In genomic region chr11:61486458-61487219, GRCm38 (mm10) we compare ENCODE assay signal across 9 mouse cellular contexts. TPM values are rescaled to one million over a fixed set of nuclear protein-coding genes. Genes with fewer than 3 reads are reported as not detected.
DNase-seq lines count a peak whose midpoint lies in the region; ATAC-seq and TF ChIP-seq lines count a peak whose summit lies in the region.
"Had no signal": no experiment of that assay in that cellular context is flagged by ENCODE, and none has a peak within 500 bp of the region (broad histone marks: within the 10 kb centered on the region; RNA-seq: fewer than 3 reads in every experiment).

No protein-coding gene starts in this region.

- TF ChIP-seq CTCF in midbrain, postnatal 0 days (IDR thresholded peaks at IDR 0.05): no peak

- H3K27me3 ChIP-seq in heart, embryonic 14.5 days (ENCODE audit: control insufficient read depth, insufficient read depth, low read length): no peaks in the 10 kb centered on the region
- no peaks in the 10 kb centered on the region for H3K27me3 ChIP-seq in midbrain, embryonic 11.5 days (ENCODE audit: control insufficient read depth, insufficient read depth, low read length)
- no peaks in the 10 kb centered on the region for H3K27me3 ChIP-seq in midbrain, postnatal 0 days (ENCODE audit: insufficient read depth, low read length)
- H3K27me3 ChIP-seq in intestine, embryonic 16.5 days (replicated peaks; ENCODE audit: control insufficient read depth, insufficient read depth, low read length): no peaks in the 10 kb centered on the region
- no peaks in the 10 kb centered on the region for H3K27me3 ChIP-seq in stomach, embryonic 16.5 days (ENCODE audit: control insufficient read depth, insufficient read depth, low read length)

- peak overlapping the region in 1 of 2 experiments; percentile 86; a peak in 3 of 4 replicates for H3K27ac ChIP-seq in heart, embryonic 14.5 days (replicated peaks in 1 of 2; ENCODE audit: control insufficient read depth in 1 of 2, insufficient read depth in 1 of 2, low read depth in 2 of 2, low read length in 2 of 2)
- H3K27ac ChIP-seq in midbrain, embryonic 11.5 days (ENCODE audit: low read depth, low read length): no peak overlapping the region
- no peak overlapping the region for H3K27ac ChIP-seq in midbrain, postnatal 0 days (ENCODE audit: low read depth, low read length)
- H3K27ac ChIP-seq in intestine, embryonic 16.5 days (ENCODE audit: low read length): peak overlapping the region; percentile 97
- H3K27ac ChIP-seq in stomach, embryonic 16.5 days (ENCODE audit: low read length): peak overlapping the region; percentile 99

- WGBS in heart, embryonic 14.5 days: 87% methylated on average over 14 of the region's 14 CpGs
- 92% methylated on average over 14 of the region's 14 CpGs for WGBS in midbrain, embryonic 11.5 days
- WGBS in midbrain, postnatal 0 days: 89% methylated on average over 14 of the region's 14 CpGs
- 78% methylated on average over 14 of the region's 14 CpGs for WGBS in intestine, embryonic 16.5 days
- WGBS in stomach, embryonic 16.5 days: 75% methylated on average over 14 of the region's 14 CpGs

- no peak for DNase-seq in heart, adult 9 months (ENCODE audit: low spot score in 2 of 2)
- DNase-seq in midbrain, embryonic 11.5 days (ENCODE audit: low spot score, missing footprints): peak; percentile 8
- no peak for DNase-seq in midbrain, postnatal 0 days (ENCODE audit: low spot score)
- DNase-seq in T-cell, adult 2 months (ENCODE audit: low spot score): no peak
- DNase-seq in left cerebral cortex, postnatal 14 days (ENCODE audit: low spot score in 2 of 2): no peak
- DNase-seq: thymus, adult 2 months had no signal

- H3K4me2 ChIP-seq in heart, embryonic 14.5 days (ENCODE audit: low read length): peak overlapping the region; percentile 56
- H3K4me2 ChIP-seq in midbrain, embryonic 11.5 days: peak overlapping the region; percentile 22; the same call in 1 of the 2 replicates
- no peak overlapping the region for H3K4me2 ChIP-seq in midbrain, postnatal 0 days (ENCODE audit: low read depth, low read length, poor library complexity, severe bottlenecking)
- peak overlapping the region; percentile 55 for H3K4me2 ChIP-seq in intestine, embryonic 16.5 days (ENCODE audit: low read depth, low read length)
- H3K4me2 ChIP-seq in stomach, embryonic 16.5 days (ENCODE audit: low read depth, low read length): peak overlapping the region; percentile 60

- H3K4me1 ChIP-seq in heart, embryonic 14.5 days (ENCODE audit: control insufficient read depth in 2 of 2, insufficient read depth in 2 of 2, low read length in 2 of 2): peaks cover 25 to 26% of the 10 kb centered on the region in 2 experiments; a peak in 3 of 4 replicates
- peaks cover 18% of the 10 kb centered on the region for H3K4me1 ChIP-seq in midbrain, embryonic 11.5 days (ENCODE audit: control insufficient read depth, insufficient read depth, low read length)
- H3K4me1 ChIP-seq in midbrain, postnatal 0 days (ENCODE audit: insufficient read depth, low read length): peaks cover 4% of the 10 kb centered on the region; the same call in 1 of the 2 replicates
- H3K4me1 ChIP-seq in intestine, embryonic 16.5 days (ENCODE audit: control insufficient read depth, insufficient read depth, low read length): peaks cover 23% of the 10 kb centered on the region
- H3K4me1 ChIP-seq in stomach, embryonic 16.5 days (ENCODE audit: control insufficient read depth, insufficient read depth, low read length): peaks cover 24% of the 10 kb centered on the region

- peaks cover 40% of the 10 kb centered on the region for H3K36me3 ChIP-seq in heart, embryonic 14.5 days (ENCODE audit: control insufficient read depth, insufficient read depth, low read length)
- H3K36me3 ChIP-seq in midbrain, embryonic 11.5 days (ENCODE audit: control insufficient read depth, insufficient read depth, low read length): peaks cover 26% of the 10 kb centered on the region
- peaks cover 36% of the 10 kb centered on the region for H3K36me3 ChIP-seq in midbrain, postnatal 0 days (ENCODE audit: insufficient read depth, low read length)
- H3K36me3 ChIP-seq in intestine, embryonic 16.5 days (ENCODE audit: control insufficient read depth, insufficient read depth, low read length): peaks cover 14% of the 10 kb centered on the region
- peaks cover 27% of the 10 kb centered on the region for H3K36me3 ChIP-seq in stomach, embryonic 16.5 days (ENCODE audit: control insufficient read depth, insufficient read depth, low read length)

- H3K9me3 ChIP-seq in heart, embryonic 14.5 days (ENCODE audit: control insufficient read depth, low read length): no peaks in the 10 kb centered on the region
- H3K9me3 ChIP-seq in midbrain, embryonic 11.5 days (ENCODE audit: control insufficient read depth, low read length): no peaks in the 10 kb centered on the region
- no peaks in the 10 kb centered on the region for H3K9me3 ChIP-seq in midbrain, postnatal 0 days (ENCODE audit: low read length)
- H3K9me3 ChIP-seq in intestine, embryonic 16.5 days (ENCODE audit: control insufficient read depth, low read length): no peaks in the 10 kb centered on the region
- no peaks in the 10 kb centered on the region for H3K9me3 ChIP-seq in stomach, embryonic 16.5 days (replicated peaks; ENCODE audit: control insufficient read depth, low read length)

- peak overlapping the region; percentile 74; the same call in 1 of the 2 replicates for H3K9ac ChIP-seq in heart, embryonic 14.5 days (ENCODE audit: low read length)
- H3K9ac ChIP-seq in midbrain, embryonic 11.5 days (ENCODE audit: low read length): no peak overlapping the region
- H3K9ac ChIP-seq in midbrain, postnatal 0 days (replicated peaks; ENCODE audit: low read length, poor library complexity, severe bottlenecking): no peak overlapping the region
- peak overlapping the region; percentile 72 for H3K9ac ChIP-seq in intestine, embryonic 16.5 days (ENCODE audit: low read depth, low read length)
- peak overlapping the region; percentile 79 for H3K9ac ChIP-seq in stomach, embryonic 16.5 days (ENCODE audit: low read length)

- peak overlapping the region; percentile 34 to 44; a peak in 3 of 4 replicates for H3K4me3 ChIP-seq in heart, embryonic 14.5 days (ENCODE audit: control insufficient read depth in 1 of 2, insufficient read depth in 1 of 2, low read depth in 1 of 2, low read length in 2 of 2)
- no peak overlapping the region; the same call in 1 of the 2 replicates for H3K4me3 ChIP-seq in midbrain, embryonic 11.5 days (ENCODE audit: low read depth, low read length)
- H3K4me3 ChIP-seq in midbrain, postnatal 0 days (ENCODE audit: low read depth, low read length): no peak overlapping the region
- peak overlapping the region; percentile 47 for H3K4me3 ChIP-seq in intestine, embryonic 16.5 days (ENCODE audit: low read length)
- H3K4me3 ChIP-seq in stomach, embryonic 16.5 days (replicated peaks; ENCODE audit: low read length): peak overlapping the region; percentile 55

- ATAC-seq in heart, embryonic 14.5 days (ENCODE audit: insufficient number of reproducible peaks, insufficient read depth, low FRiP score, low read depth): no peak
- ATAC-seq in midbrain, embryonic 11.5 days (ENCODE audit: low FRiP score): no peak
- ATAC-seq in midbrain, postnatal 0 days (ENCODE audit: low FRiP score): no peak
- no peak for ATAC-seq in intestine, embryonic 16.5 days
- ATAC-seq in stomach, embryonic 16.5 days (ENCODE audit: insufficient read depth, low FRiP score): no peak

- intact Hi-C loops in left cerebral cortex, postnatal 14 days (cut with DNase I): no loop called here

RNA-seq across cellular contexts. Expression of gene Mfap4, which starts 1.4 kb away (rescaled TPM):
- 123 and 146 TPM in 2 replicates for polyA plus RNA-seq in heart, embryonic 14.5 days (2014; fragmentation: Nextera tagmentation; extraction: Ambion mirVana)
- 69.8 and 78.9 TPM in 2 replicates for polyA plus RNA-seq in midbrain, embryonic 11.5 days (2014; fragmentation: Nextera tagmentation; extraction: Ambion mirVana)
- total RNA-seq in midbrain, postnatal 0 days (2014; rRNA removed): 10.1 and 22.8 TPM in 2 replicates
- 14.1 and 16.4 TPM in 2 replicates for polyA plus RNA-seq in midbrain, postnatal 0 days (2015; fragmentation: Nextera tagmentation; extraction: Ambion mirVana)
- polyA plus RNA-seq in intestine, embryonic 16.5 days (2015; fragmentation: Nextera tagmentation; extraction: Ambion mirVana): 229 and 237 TPM in 2 replicates
- polyA plus RNA-seq in stomach, embryonic 16.5 days (2015; fragmentation: Nextera tagmentation; extraction: Ambion mirVana): 402 and 454 TPM in 2 replicates
- total RNA-seq in left cerebral cortex, postnatal 14 days (2021): 10 to 100 TPM; 11.1 to 11.6 TPM

RNA-seq across cellular contexts. Expression of gene Mapk7, which starts 7.6 kb away (rescaled TPM):
- polyA plus RNA-seq in heart, embryonic 14.5 days (2014; fragmentation: Nextera tagmentation; extraction: Ambion mirVana): 18.6 and 23.2 TPM in 2 replicates
- 51.0 and 58.3 TPM in 2 replicates for polyA plus RNA-seq in midbrain, embryonic 11.5 days (2014; fragmentation: Nextera tagmentation; extraction: Ambion mirVana)
- total RNA-seq in midbrain, postnatal 0 days (2014; rRNA removed): 37.3 and 46.1 TPM in 2 replicates
- 36.6 and 36.9 TPM in 2 replicates for polyA plus RNA-seq in midbrain, postnatal 0 days (2015; fragmentation: Nextera tagmentation; extraction: Ambion mirVana)
- polyA plus RNA-seq in intestine, embryonic 16.5 days (2015; fragmentation: Nextera tagmentation; extraction: Ambion mirVana): 34.2 and 34.9 TPM in 2 replicates
- polyA plus RNA-seq in stomach, embryonic 16.5 days (2015; fragmentation: Nextera tagmentation; extraction: Ambion mirVana): 41.0 and 48.8 TPM in 2 replicates
- 10 to 100 TPM; 30.5 to 32.4 TPM for total RNA-seq in left cerebral cortex, postnatal 14 days (2021)

RNA-seq across cellular contexts. Expression of gene B9d1, which starts 18.3 kb away (rescaled TPM):
- polyA plus RNA-seq in heart, embryonic 14.5 days (2014; fragmentation: Nextera tagmentation; extraction: Ambion mirVana): 13.3 and 15.3 TPM in 2 replicates
- polyA plus RNA-seq in midbrain, embryonic 11.5 days (2014; fragmentation: Nextera tagmentation; extraction: Ambion mirVana): 35.1 and 39.6 TPM in 2 replicates
- 26.3 and 28.1 TPM in 2 replicates for total RNA-seq in midbrain, postnatal 0 days (2014; rRNA removed)
- polyA plus RNA-seq in midbrain, postnatal 0 days (2015; fragmentation: Nextera tagmentation; extraction: Ambion mirVana): 25.1 and 27.5 TPM in 2 replicates
- polyA plus RNA-seq in intestine, embryonic 16.5 days (2015; fragmentation: Nextera tagmentation; extraction: Ambion mirVana): 18.9 and 19.2 TPM in 2 replicates
- polyA plus RNA-seq in stomach, embryonic 16.5 days (2015; fragmentation: Nextera tagmentation; extraction: Ambion mirVana): 21.9 and 24.3 TPM in 2 replicates
- 10 to 100 TPM; 38.0 to 44.1 TPM for total RNA-seq in left cerebral cortex, postnatal 14 days (2021)

RNA-seq across cellular contexts. Expression of gene Rnf112, which starts 32.7 kb away (rescaled TPM):
- polyA plus RNA-seq in heart, embryonic 14.5 days (2014; fragmentation: Nextera tagmentation; extraction: Ambion mirVana): 0.15 TPM in 1 of 2 replicates, not detected in the other
- 0.40 and 0.51 TPM in 2 replicates for polyA plus RNA-seq in midbrain, embryonic 11.5 days (2014; fragmentation: Nextera tagmentation; extraction: Ambion mirVana)
- 75.6 and 86.9 TPM in 2 replicates for total RNA-seq in midbrain, postnatal 0 days (2014; rRNA removed)
- 35.7 and 36.2 TPM in 2 replicates for polyA plus RNA-seq in midbrain, postnatal 0 days (2015; fragmentation: Nextera tagmentation; extraction: Ambion mirVana)
- 0.88 and 1.1 TPM in 2 replicates for polyA plus RNA-seq in intestine, embryonic 16.5 days (2015; fragmentation: Nextera tagmentation; extraction: Ambion mirVana)
- 2.2 and 2.4 TPM in 2 replicates for polyA plus RNA-seq in stomach, embryonic 16.5 days (2015; fragmentation: Nextera tagmentation; extraction: Ambion mirVana)
- 100 to 1,000 TPM; 275 to 322 TPM for total RNA-seq in left cerebral cortex, postnatal 14 days (2021)

Comparison
In these comparisons a context has a peak if more than half of its experiments do, and no peak if none do; other contexts are left out.
1. H3K27ac ChIP-seq: peak in intestine, embryonic 16.5 days (single experiment) and stomach, embryonic 16.5 days (single experiment); none in midbrain, embryonic 11.5 days (single experiment) and midbrain, postnatal 0 days (single experiment).
2. H3K4me3 ChIP-seq: peak in heart, embryonic 14.5 days (2 of 2), intestine, embryonic 16.5 days (single experiment) and stomach, embryonic 16.5 days (single experiment); none in midbrain, embryonic 11.5 days (single experiment) and midbrain, postnatal 0 days (single experiment).
3. H3K9ac ChIP-seq: peak in heart, embryonic 14.5 days (single experiment), intestine, embryonic 16.5 days (single experiment) and stomach, embryonic 16.5 days (single experiment); none in midbrain, embryonic 11.5 days (single experiment) and midbrain, postnatal 0 days (single experiment).